Mouse (Mus musculus) MEL (cell line): ENCODE measurements around the gene Cox20.

ENCODE experiments used
- CTCF ChIP-seq, 3 experiments: IDR thresholded peaks in 2 of 3; conservative IDR thresholded peaks in 1 of 3; 2 replicates each; pipeline ENCODE4 v1.5.1; 2011 to 2012; ENCODE audit warnings: low read length in 3 of 3, low read depth in 2 of 3, mild to moderate bottlenecking in 2 of 3, improper control_type of control experiment in 1 of 3, inconsistent platforms in 1 of 3, mixed read lengths in 1 of 3, moderate library complexity in 1 of 3; ENCODE audit not compliant: control insufficient read depth in 1 of 3, insufficient read depth in 1 of 3, poor library complexity in 1 of 3, severe bottlenecking in 1 of 3
- E2F4 ChIP-seq: IDR thresholded peaks from 2 replicates; pipeline ENCODE4 v1.6.1; 2011; ENCODE audit warnings: low read depth, low read length, improper control_type of control experiment, borderline replicate concordance
- EP300 ChIP-seq, 2 experiments: IDR thresholded peaks; 2 replicates each; pipeline ENCODE4 v1.6.1; 2011; ENCODE audit warnings: improper control_type of control experiment in 2 of 2, low read length in 2 of 2, low read depth in 1 of 2, mild to moderate bottlenecking in 1 of 2
- KAT2A ChIP-seq: conservative IDR thresholded peaks from 2 replicates; pipeline ENCODE4 v1.6.1; 2012; ENCODE audit warnings: low read depth, low read length, improper control_type of control experiment, inconsistent platforms
- POLR2AphosphoS2 ChIP-seq: IDR thresholded peaks from 2 replicates; pipeline ENCODE4 v1.6.1; 2011; ENCODE audit warnings: low read length, improper control_type of control experiment
- SIN3A ChIP-seq: IDR thresholded peaks from 2 replicates; pipeline ENCODE4 v1.6.1; 2012; ENCODE audit warnings: low read length, improper control_type of control experiment, inconsistent platforms
- TBP ChIP-seq: IDR thresholded peaks from 2 replicates; pipeline ENCODE4 v1.8.0; 2011; ENCODE audit warnings: low read depth, low read length, improper control_type of control experiment
- TCF12 ChIP-seq: IDR thresholded peaks from 2 replicates; pipeline ENCODE4 v1.6.1; 2014; ENCODE audit warnings: low read depth, mild to moderate bottlenecking, inconsistent platforms, low read length, improper control_type of control experiment, moderate library complexity

DNA sequence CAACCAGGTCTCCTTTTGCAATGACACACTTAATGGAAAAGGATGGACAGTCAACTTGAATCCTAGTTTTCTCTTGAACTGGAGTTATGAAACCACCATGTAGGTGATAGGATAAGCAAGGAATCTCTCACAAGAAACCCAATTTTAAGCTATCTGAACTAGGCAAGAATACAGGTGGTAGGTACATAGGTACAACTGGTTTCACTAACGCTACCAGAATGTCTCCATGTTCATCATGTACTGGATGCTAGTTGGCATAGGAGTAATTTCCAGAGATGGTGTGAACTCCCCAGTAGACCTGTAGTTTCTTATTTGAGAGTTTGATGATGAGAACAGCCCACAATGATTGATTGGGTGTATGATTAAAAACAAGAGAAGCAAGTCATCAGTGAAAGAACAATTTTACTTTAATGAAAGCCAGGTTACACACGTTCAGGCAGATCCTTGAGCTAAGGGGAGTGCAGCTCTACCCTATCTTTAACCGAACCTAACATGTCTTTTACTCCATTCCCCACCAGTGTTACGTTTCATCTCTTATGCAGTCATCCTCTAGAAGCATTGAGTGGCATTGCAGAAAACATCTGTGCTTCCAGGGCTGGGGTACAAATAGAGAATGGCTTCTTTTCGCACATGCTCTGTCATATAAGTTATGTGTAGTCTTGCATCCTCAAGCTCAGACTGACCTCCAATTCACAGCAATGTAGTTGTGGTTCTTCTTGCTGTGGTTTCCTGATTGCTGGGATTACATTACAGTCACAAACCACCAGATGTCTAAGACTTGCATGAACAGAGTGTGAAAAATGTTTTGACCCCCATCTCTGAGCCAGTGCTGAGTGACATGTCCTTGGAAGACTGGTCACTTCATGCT is 2.0 kb downstream of the Cox20 start:
- peak; percentile 14 for TF ChIP-seq POLR2AphosphoS2
- no peak for TF ChIP-seq EP300 (IDR thresholded peaks at IDR 0.05; ENCODE audit: low read depth in 1 of 2, low read length in 2 of 2)
- 0 out of 2 replicates have a peak, but pooled peaks have one; percentile 42 for TF ChIP-seq SIN3A
- TF ChIP-seq CTCF (IDR thresholded peaks at IDR 0.05 in 2 of 3, conservative IDR thresholded peaks at IDR 0.05 in 1 of 3; ENCODE audit: control insufficient read depth in 1 of 3, insufficient read depth in 1 of 3, low read depth in 2 of 3, low read length in 3 of 3, poor library complexity in 1 of 3, severe bottlenecking in 1 of 3): no peak
- no peak for TF ChIP-seq KAT2A
- TF ChIP-seq TCF12: no peak
- no peak for TF ChIP-seq E2F4
- TF ChIP-seq TBP: no peak
